Comparison of ENCODE assay signal across 8 mouse cellular contexts in genomic region chr15:82924679-82925425, GRCm38 (mm10).
A peak's percentile ranks its signal among the peaks of the same experiment; 100 is the strongest.
DNase-seq lines count a peak whose midpoint lies in the region; ATAC-seq lines count a peak whose summit lies in the region.

No protein-coding gene starts in this region.

- H3K4me1 ChIP-seq in heart, embryonic 13.5 days, result peaks cover 94% of the 10 kb centered on the region
- H3K4me1 ChIP-seq in forebrain, embryonic 13.5 days, result peaks cover 99% of the 10 kb centered on the region
- H3K4me1 ChIP-seq in limb, embryonic 15.5 days, result peaks cover 92% of the 10 kb centered on the region

- no peak for DNase-seq in heart, adult 11 months
- DNase-seq in ES-CJ7 (ENCODE audit: low read depth, low spot score), result peak; percentile 84
- no peak for DNase-seq in urinary bladder, postnatal 10 days (ENCODE audit: low spot score)

- H3K9me3 ChIP-seq in heart, embryonic 13.5 days, result no peaks in the 10 kb centered on the region
- no peaks in the 10 kb centered on the region for H3K9me3 ChIP-seq in forebrain, embryonic 13.5 days (replicated peaks)
- H3K9me3 ChIP-seq in limb, embryonic 15.5 days, result no peaks in the 10 kb centered on the region

- H3K36me3 ChIP-seq in heart, embryonic 13.5 days, result no peaks in the 10 kb centered on the region
- no peaks in the 10 kb centered on the region for H3K36me3 ChIP-seq in forebrain, embryonic 13.5 days (ENCODE audit: poor library complexity, severe bottlenecking)
- no peaks in the 10 kb centered on the region for H3K36me3 ChIP-seq in limb, embryonic 15.5 days

- no peak overlapping the region for H3K27ac ChIP-seq in heart, embryonic 13.5 days (replicated peaks)
- peak overlapping the region; percentile 82 for H3K27ac ChIP-seq in forebrain, embryonic 13.5 days
- peak overlapping the region; percentile 88 for H3K27ac ChIP-seq in limb, embryonic 15.5 days

- H3K4me2 ChIP-seq in heart, embryonic 13.5 days, result peak overlapping the region; percentile 36
- peak overlapping the region; percentile 37 for H3K4me2 ChIP-seq in forebrain, embryonic 13.5 days
- H3K4me2 ChIP-seq in limb, embryonic 15.5 days, result peak overlapping the region; percentile 32

- no peak overlapping the region for H3K4me3 ChIP-seq in heart, embryonic 13.5 days
- H3K4me3 ChIP-seq in forebrain, embryonic 13.5 days, result no peak overlapping the region
- no peak overlapping the region for H3K4me3 ChIP-seq in limb, embryonic 15.5 days

- peak overlapping the region; percentile 25; the same call in 1 of the 2 replicates for H3K9ac ChIP-seq in heart, embryonic 13.5 days
- H3K9ac ChIP-seq in forebrain, embryonic 13.5 days, result peak overlapping the region; percentile 22
- no peak overlapping the region for H3K9ac ChIP-seq in limb, embryonic 15.5 days

- ATAC-seq in heart, embryonic 13.5 days (ENCODE audit: extremely low read depth, insufficient number of reproducible peaks, low FRiP score, low TSS enrichment), result no peak
- ATAC-seq in forebrain, embryonic 13.5 days, result peak; percentile 30; the same call in 1 of the 2 replicates
- ATAC-seq in limb, embryonic 15.5 days (ENCODE audit: insufficient number of reproducible peaks, low FRiP score, low TSS enrichment, low read depth), result no peak
- ATAC-seq in granulocyte monocyte progenitor cell, adult 5-6 weeks (replicated peaks; ENCODE audit: poor library complexity, severe bottlenecking), result no peak
- ATAC-seq in CD4-positive, CD25-positive, alpha-beta regulatory T cell, adult 4 months, result no peak

- WGBS in heart, embryonic 13.5 days, result 1% methylated on average over 11 of the region's 11 CpGs
- WGBS in forebrain, embryonic 13.5 days, result under 1% methylated on average over 10 of the region's 11 CpGs
- under 1% methylated on average over 11 of the region's 11 CpGs for WGBS in limb, embryonic 15.5 days

- peaks cover 53% of the 10 kb centered on the region for H3K27me3 ChIP-seq in heart, embryonic 13.5 days (replicated peaks)
- 0 out of 2 replicates have a peak, but pooled peaks cover 14% of the 10 kb centered on the region for H3K27me3 ChIP-seq in forebrain, embryonic 13.5 days
- H3K27me3 ChIP-seq in limb, embryonic 15.5 days, result peaks cover 48% of the 10 kb centered on the region
